Mouse (Mus musculus) neutrophil, adult 83 days (primary cell): ENCODE data around the gene Slc39a12. TPM values are rescaled to one million over a fixed set of nuclear protein-coding genes. Genes with fewer than 3 reads are reported as not detected.

Experiments used
- total RNA-seq, 2 experiments: library from RNA; stranded (reverse); gene quantifications; one replicate each; pipeline ENCODE4 v1.2.4; 2023

The Slc39a12 gene
- not detected for total RNA-seq

GRCm38 (mm10) chr2:14388162-14388561 lies at the start of gene Slc39a12:
Gene Slc39a12, plus strand, starts transcription at chr2:14388316.

Other genes with a start within 250 kb of the Slc39a12 start
- not detected for gene Tmem236, start 213.8 kb upstream of the Slc39a12 start, total RNA-seq
- gene Mrc1, start 158.9 kb upstream of the Slc39a12 start, total RNA-seq: 1 to 10 TPM; 6.9 to 7.5 TPM
- gene Cacnb2, start 214.8 kb downstream of the Slc39a12 start, total RNA-seq: 1 to 10 TPM; 4.5 to 5.5 TPM